Mouse (Mus musculus) CH12.LX (cell line): ENCODE results near the gene Nup160. TPM values are rescaled to one million over a fixed set of nuclear protein-coding genes. Genes with fewer than 3 reads are reported as not detected.

Experiments used
- DNase-seq: peaks from one replicate; pipeline ENCODE4 v3.0.0-alpha.2; 2013; ENCODE audit errors: extremely low read depth
- H3K27ac ChIP-seq: 2 replicates; pipeline ENCODE4 v1.5.1; 2012; ENCODE audit warnings: low read depth, mild to moderate bottlenecking, control low read depth, moderate library complexity; ENCODE audit not compliant: insufficient read depth
- H3K27me3 ChIP-seq: replicated peaks from 2 replicates; pipeline ENCODE3; 2012; ENCODE audit warnings: inconsistent platforms
- H3K36me3 ChIP-seq, 2 experiments: replicated peaks in 1 of 2; 2 replicates each; pipeline versions ENCODE3 to v1.6.1; 2012; ENCODE audit warnings: inconsistent platforms in 1 of 2, low read length in 1 of 2, mild to moderate bottlenecking in 1 of 2, mixed read lengths in 1 of 2, moderate library complexity in 1 of 2; ENCODE audit not compliant: control insufficient read depth in 1 of 2, insufficient read depth in 1 of 2
- H3K4me1 ChIP-seq, 2 experiments: 2 replicates each; pipeline ENCODE4 v1.6.1; 2012; ENCODE audit warnings: inconsistent platforms in 1 of 2, moderate library complexity in 1 of 2; ENCODE audit not compliant: insufficient read depth in 2 of 2, control insufficient read depth in 1 of 2
- H3K4me2 ChIP-seq: 2 replicates; pipeline ENCODE4 v1.6.1; 2012; ENCODE audit warnings: low read depth, mild to moderate bottlenecking, control low read depth; ENCODE audit not compliant: poor library complexity, insufficient read depth, severe bottlenecking
- H3K4me3 ChIP-seq, 3 experiments: fragments of 150-350 bp in 1 of 3; sonication (generic) in 1 of 3; replicated peaks in 1 of 3; 2 replicates each; pipeline versions ENCODE3 to v1.5.1; 2011 to 2012; ENCODE audit warnings: low read depth in 2 of 3, low read length in 2 of 3, mild to moderate bottlenecking in 2 of 3, moderate library complexity in 2 of 3, control low read depth in 1 of 3, improper control_type of control experiment in 1 of 3, inconsistent platforms in 1 of 3, mixed read lengths in 1 of 3; ENCODE audit not compliant: poor library complexity in 1 of 3
- H3K79me2 ChIP-seq: replicated peaks from 2 replicates; pipeline ENCODE4 v1.6.1; 2012; ENCODE audit warnings: mild to moderate bottlenecking, moderate library complexity; ENCODE audit not compliant: control insufficient read depth, poor library complexity, insufficient read depth, severe bottlenecking; ENCODE audit errors: extremely low read depth
- H3K9ac ChIP-seq: 2 replicates; pipeline ENCODE4 v1.6.1; 2012; ENCODE audit warnings: low read depth, mild to moderate bottlenecking, control low read depth, moderate library complexity; ENCODE audit not compliant: insufficient read depth
- H3K9me3 ChIP-seq: replicated peaks from 2 replicates; pipeline ENCODE3; 2012; ENCODE audit warnings: low read length, inconsistent platforms, mixed read lengths
- BHLHE40 ChIP-seq: IDR thresholded peaks from 2 replicates; pipeline ENCODE4 v1.6.1; 2011; ENCODE audit warnings: mild to moderate bottlenecking, low read depth, low read length, improper control_type of control experiment
- CHD1 ChIP-seq: IDR thresholded peaks from 2 replicates; pipeline ENCODE4 v1.6.1; 2012; ENCODE audit warnings: low read depth, low read length, improper control_type of control experiment, inconsistent platforms
- CHD2 ChIP-seq: IDR thresholded peaks from 2 replicates; pipeline ENCODE4 v1.6.1; 2011; ENCODE audit warnings: low read length, improper control_type of control experiment
- CTCF ChIP-seq, 2 experiments: IDR thresholded peaks in 1 of 2; conservative IDR thresholded peaks in 1 of 2; 2 replicates each; pipeline ENCODE4 v1.5.1; 2011 to 2012; ENCODE audit warnings: low read depth in 2 of 2, low read length in 2 of 2, improper control_type of control experiment in 1 of 2, inconsistent platforms in 1 of 2, mild to moderate bottlenecking in 1 of 2, moderate library complexity in 1 of 2
- ELF1 ChIP-seq: IDR thresholded peaks from 2 replicates; pipeline ENCODE4 v1.6.1; 2014; ENCODE audit warnings: low read depth, mild to moderate bottlenecking, inconsistent platforms, low read length, improper control_type of control experiment
- EP300 ChIP-seq: IDR thresholded peaks from 2 replicates; pipeline ENCODE4 v1.6.1; 2011; ENCODE audit warnings: low read length, improper control_type of control experiment
- ETS1 ChIP-seq: conservative IDR thresholded peaks from 2 replicates; pipeline ENCODE4 v1.6.1; 2012; ENCODE audit warnings: low read depth, mild to moderate bottlenecking, inconsistent platforms, low read length, improper control_type of control experiment, moderate library complexity
- GABPA ChIP-seq: IDR thresholded peaks from 2 replicates; pipeline ENCODE4 v1.6.1; 2012; ENCODE audit warnings: low read depth, low read length, improper control_type of control experiment, inconsistent platforms; ENCODE audit not compliant: insufficient replicate concordance
- IRF4 ChIP-seq: IDR thresholded peaks from 2 replicates; pipeline ENCODE4 v1.6.1; 2014; ENCODE audit warnings: low read depth, mild to moderate bottlenecking, inconsistent platforms, low read length, improper control_type of control experiment
- JUND ChIP-seq: conservative IDR thresholded peaks from 2 replicates; pipeline ENCODE4 v1.6.1; 2011; ENCODE audit warnings: low read depth, low read length, improper control_type of control experiment
- KAT2A ChIP-seq: IDR thresholded peaks from 2 replicates; pipeline ENCODE4 v1.6.1; 2012; ENCODE audit warnings: low read length, improper control_type of control experiment, inconsistent platforms; ENCODE audit not compliant: insufficient replicate concordance
- MAFK ChIP-seq: IDR thresholded peaks from 2 replicates; pipeline ENCODE4 v1.6.1; 2011; ENCODE audit warnings: low read length, improper control_type of control experiment; ENCODE audit not compliant: insufficient replicate concordance
- MAX ChIP-seq: IDR thresholded peaks from 2 replicates; pipeline ENCODE4 v1.6.1; 2011; ENCODE audit warnings: low read length, improper control_type of control experiment
- MAZ ChIP-seq: IDR thresholded peaks from 2 replicates; pipeline ENCODE4 v1.6.1; 2012; ENCODE audit warnings: low read depth, mild to moderate bottlenecking, inconsistent platforms, low read length, improper control_type of control experiment, moderate library complexity
- MEF2A ChIP-seq: IDR thresholded peaks from 2 replicates; pipeline ENCODE4 v1.6.1; 2014; ENCODE audit warnings: low read depth, mild to moderate bottlenecking, inconsistent platforms, low read length, improper control_type of control experiment, borderline replicate concordance
- MXI1 ChIP-seq: IDR thresholded peaks from 2 replicates; pipeline ENCODE4 v1.6.1; 2011; ENCODE audit warnings: mild to moderate bottlenecking, low read depth, low read length, improper control_type of control experiment
- MYC ChIP-seq: IDR thresholded peaks from 2 replicates; pipeline ENCODE4 v1.6.1; 2011; ENCODE audit warnings: low read depth, mild to moderate bottlenecking, improper control_type of control experiment, low read length
- NELFE ChIP-seq: IDR thresholded peaks from 2 replicates; pipeline ENCODE4 v1.6.1; 2011; ENCODE audit warnings: low read depth, low read length, improper control_type of control experiment
- NRF1 ChIP-seq: IDR thresholded peaks from 2 replicates; pipeline ENCODE4 v1.6.1; 2014; ENCODE audit warnings: low read depth, mild to moderate bottlenecking, inconsistent platforms, low read length, improper control_type of control experiment, moderate library complexity
- PAX5 ChIP-seq: IDR thresholded peaks from 2 replicates; pipeline ENCODE4 v1.6.1; 2012; ENCODE audit warnings: low read length, inconsistent platforms, mixed read lengths
- POLR2A ChIP-seq: IDR thresholded peaks from 2 replicates; pipeline ENCODE4 v1.6.1; 2011; ENCODE audit warnings: low read depth, mild to moderate bottlenecking, improper control_type of control experiment, low read length
- POLR2AphosphoS2 ChIP-seq: IDR thresholded peaks from 2 replicates; pipeline ENCODE4 v1.6.1; 2011; ENCODE audit warnings: low read depth, low read length, improper control_type of control experiment
- RAD21 ChIP-seq: IDR thresholded peaks from 2 replicates; pipeline ENCODE4 v1.6.1; 2011; ENCODE audit warnings: low read depth, mild to moderate bottlenecking, low read length, improper control_type of control experiment, moderate library complexity
- SIN3A ChIP-seq: IDR thresholded peaks from 2 replicates; pipeline ENCODE4 v1.6.1; 2012; ENCODE audit warnings: low read length, improper control_type of control experiment, inconsistent platforms
- SMC3 ChIP-seq: IDR thresholded peaks from 2 replicates; pipeline ENCODE4 v1.6.1; 2011; ENCODE audit warnings: low read depth, low read length, improper control_type of control experiment
- TBP ChIP-seq: conservative IDR thresholded peaks from 2 replicates; pipeline ENCODE4 v1.6.1; 2011; ENCODE audit warnings: low read depth, low read length, improper control_type of control experiment
- ZC3H11A ChIP-seq: IDR thresholded peaks from 2 replicates; pipeline ENCODE4 v1.6.1; 2012; ENCODE audit warnings: low read depth, mild to moderate bottlenecking, inconsistent platforms, low read length, improper control_type of control experiment
- dilution Hi-C: fragments of 300-500 bp; cut with MboI; formaldehyde crosslinking; loops from 2 replicates; pipeline ENCODE4 v1.14.3; 2020; ENCODE audit warnings: low sequenced_read_pairs; ENCODE audit not compliant: extremely low pct_unique_long_range_greater_than_20kb, extremely low pct_ligation_motif_present
- in situ Hi-C: fragments of 300-500 bp; cut with MboI; formaldehyde crosslinking; loops from 3 replicates; pipeline ENCODE4 v1.14.3; 2019; ENCODE audit warnings: low sequenced_read_pairs, low pct_ligation_motif_present, low pct_unique_long_range_greater_than_20kb, mixed read lengths
- polyA plus RNA-seq: library from polyadenylated mRNA; unstranded; fragments of >175 nt; gene quantifications from 2 replicates; pipeline ENCODE4 v1.2.1, GENCODE M21; 2012; ENCODE audit warnings: low read depth; ENCODE audit not compliant: insufficient read length
- total RNA-seq, 2 experiments: library from RNA; depleted of rRNA; stranded (reverse); fragments of 300-350 nt in 1 of 2; fragments of >200 nt in 1 of 2; gene quantifications; 2 replicates each; pipeline ENCODE4 v1.2.3; 2012 to 2014

The Nup160 gene
- total and polyA plus RNA-seq, 3 experiments: 32.7 to 71.8 (median 59.1) TPM

DNA sequence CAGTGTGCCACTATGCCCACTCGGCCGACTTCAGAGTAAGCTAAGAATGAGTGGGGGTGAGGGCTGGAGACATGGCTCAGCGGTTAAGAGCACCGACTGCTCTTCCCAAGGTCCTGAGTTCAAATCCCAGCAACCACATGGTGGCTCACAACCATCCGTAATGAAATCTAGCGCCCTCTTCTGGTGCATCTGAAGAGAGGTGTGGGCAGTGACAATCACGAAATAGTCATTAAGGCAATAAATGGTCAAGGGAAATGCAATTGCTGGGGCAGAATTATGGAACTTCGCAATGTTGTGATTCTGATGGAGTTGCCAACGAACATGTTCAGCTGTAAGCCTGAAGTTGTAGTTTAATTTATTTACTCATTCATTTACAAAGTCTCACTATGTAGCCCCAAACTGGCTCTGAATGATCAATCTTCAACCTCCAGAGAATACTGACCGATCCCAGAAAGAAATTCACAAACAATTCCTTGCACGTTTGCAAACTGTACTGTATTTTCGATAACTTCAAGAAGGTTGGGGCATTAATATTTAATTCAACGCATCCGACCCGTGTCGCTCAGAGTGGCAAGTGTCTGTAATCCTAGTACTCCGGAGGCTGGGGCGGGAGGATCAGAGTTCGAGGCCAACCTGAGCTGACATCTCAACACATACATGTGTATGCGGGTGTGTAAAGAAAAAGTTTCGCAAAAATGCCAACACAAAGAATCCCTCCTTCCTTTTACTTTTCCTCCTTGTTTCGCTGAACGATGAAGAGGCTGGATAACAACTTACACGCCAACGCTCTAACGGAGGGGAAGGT lies 1.4 kb downstream of the Nup160 start:
- Histone ChIP-seq H3K4me1 (peaks cover 8 to 63% of the 10 kb centered on the region in 2 experiments), H3K4me3 (peak overlapping the region; percentile 67 to 96 (median 69)), H3K36me3 (peaks cover 17 to 28% of the 10 kb centered on the region in 2 experiments), H3K4me2 (peak overlapping the region; percentile 22), H3K27me3 (no peaks in the 10 kb centered on the region), H3K27ac (peak overlapping the region; percentile 79), H3K9ac (peak overlapping the region; percentile 87), H3K9me3 (no peaks in the 10 kb centered on the region), H3K79me2 (peaks cover 28% of the 10 kb centered on the region)
- DNase-seq: peak; percentile 48
- 0 out of 2 replicates have a peak, but pooled peaks have one; percentile 16 for TF ChIP-seq CHD1
- TF ChIP-seq NRF1: no peak
- peak; percentile 30 to 54; a peak in 3 of 4 replicates for TF ChIP-seq CTCF (conservative IDR thresholded peaks at IDR 0.05 in 1 of 2, IDR thresholded peaks at IDR 0.05 in 1 of 2; ENCODE audit: low read depth in 2 of 2, low read length in 2 of 2)
- TF ChIP-seq MAX: 0 out of 2 replicates have a peak, but pooled peaks have one; percentile 12
- TF ChIP-seq RAD21: peak; percentile 20
- TF ChIP-seq ELF1: no peak
- 0 out of 2 replicates have a peak, but pooled peaks have one; percentile 46 for TF ChIP-seq MYC
- peak; percentile 44; the same call in 1 of the 2 replicates for TF ChIP-seq SMC3
- in situ Hi-C loops (loop anchor here (5.0 to 10.0 kb wide), 3 partner anchors 41 to 201 kb away; partner anchors contain the start of gene Ptprj), dilution Hi-C loops (no loop called here)

- in situ Hi-C loops (loop anchor here (5.0 to 10.0 kb wide), 3 partner anchors 42 to 202 kb away; partner anchors contain the start of gene Ptprj), dilution Hi-C loops (no loop called here)
- Histone ChIP-seq H3K27ac (peak overlapping the region; percentile 79), H3K4me2 (peak overlapping the region; percentile 90; the same call in 1 of the 2 replicates), H3K9ac (peak overlapping the region; percentile 87), H3K27me3 (no peaks in the 10 kb centered on the region), H3K79me2 (peaks cover 28% of the 10 kb centered on the region), H3K4me3 (peak overlapping the region; percentile 67 to 98 (median 96)), H3K9me3 (no peaks in the 10 kb centered on the region), H3K4me1 (peaks cover 7 to 57% of the 10 kb centered on the region in 2 experiments), H3K36me3 (peaks cover 17 to 35% of the 10 kb centered on the region in 2 experiments)
- DNase-seq: peak; percentile 94
- TF ChIP-seq CHD1 (no peak), ETS1 (0 out of 2 replicates have a peak, but pooled peaks have one; percentile 7), POLR2AphosphoS2 (peak; percentile 84; the same call in 1 of the 2 replicates), SIN3A (peak; percentile 82), SMC3 (no peak), PAX5 (no peak), ZC3H11A (no peak), MEF2A (peak; percentile 67), IRF4 (peak; percentile 54; the same call in 1 of the 2 replicates), JUND (no peak), NELFE (peak; percentile 96), GABPA (no peak; the same call in 1 of the 2 replicates), TBP (peak; percentile 65; the same call in 1 of the 2 replicates), CHD2 (peak; percentile 92), CTCF (conservative IDR thresholded peaks at IDR 0.05 in 1 of 2, IDR thresholded peaks at IDR 0.05 in 1 of 2; ENCODE audit: low read depth in 2 of 2, low read length in 2 of 2) (no peak), MAFK (no peak), EP300 (no peak), MXI1 (peak; percentile 58), KAT2A (peak; percentile 84; the same call in 1 of the 2 replicates), MYC (peak; percentile 84; the same call in 1 of the 2 replicates), NRF1 (peak; percentile 62; the same call in 1 of the 2 replicates), MAZ (0 out of 2 replicates have a peak, but pooled peaks have one; percentile 3), POLR2A (peak; percentile 95), BHLHE40 (peak; percentile 4; the same call in 1 of the 2 replicates)
These were observed 2.2 kb downstream of the Nup160 start for GRCm38 (mm10) chr2:90679061-90679810.
